Mouse (Mus musculus) cortical plate, adult 2 months (tissue): ENCODE data around the gene Mier1.

Experiments used
- CTCF ChIP-seq: fragments of 200-500 bp; IDR thresholded peaks from 2 replicates; pipeline ENCODE4 v1.5.1; 2011; ENCODE audit warnings: mild to moderate bottlenecking, control low read depth, low read length; ENCODE audit not compliant: insufficient read depth; ENCODE audit errors: extremely low read depth
- POLR2A ChIP-seq: fragments of 200-500 bp; IDR thresholded peaks from 2 replicates; pipeline ENCODE4 v1.6.1; 2011; ENCODE audit warnings: mild to moderate bottlenecking, low read length, control low read depth; ENCODE audit not compliant: insufficient read depth; ENCODE audit errors: extremely low read depth

- TF ChIP-seq CTCF (no peak), POLR2A (no peak)
Observed at GRCm38 (mm10) chr4:103177681-103178080, 63.5 kb downstream of the Mier1 start.
